In genomic region chr11:61262516-61262915, GRCm38 (mm10) we compare ENCODE assay signal across 25 mouse cellular contexts. TPM values are rescaled to one million over a fixed set of nuclear protein-coding genes. Genes with fewer than 3 reads are reported as not detected.
"Had no signal": no experiment of that assay in that cellular context is flagged by ENCODE, and none has a peak within 500 bp of the region (broad histone marks: within the 10 kb centered on the region; RNA-seq: fewer than 3 reads in every experiment).

No protein-coding gene starts in this region.

- H3K4me3 ChIP-seq: gastrocnemius, adult 2 months; heart, embryonic 10.5 days; heart, embryonic 12.5 days; hindbrain, embryonic 10.5 days; hindbrain, embryonic 12.5 days; intestine, embryonic 15.5 days; layer of hippocampus, adult 2 months; limb, embryonic 13.5 days; limb, embryonic 15.5 days; liver, embryonic 12.5 days had no signal

- H3K27me3 ChIP-seq: heart, embryonic 12.5 days; hindbrain, embryonic 12.5 days; intestine, embryonic 15.5 days; limb, embryonic 13.5 days; limb, embryonic 15.5 days; liver, embryonic 12.5 days had no signal

- DNase-seq: gastrocnemius, adult 2 months; gastrocnemius, postnatal 10 days; gastrocnemius, postnatal 25 days; heart, adult 18-20 months; heart, postnatal 10 days; heart, postnatal 4 days; kidney, adult 18-20 months; kidney, adult 8-10 months; kidney, postnatal 10 days; kidney, postnatal 25 days; kidney, postnatal 4 days; left cerebral cortex, postnatal 4 days had no signal

- H3K9me3 ChIP-seq: heart, embryonic 10.5 days; heart, embryonic 12.5 days; hindbrain, embryonic 10.5 days; hindbrain, embryonic 12.5 days; intestine, embryonic 15.5 days; limb, embryonic 13.5 days; limb, embryonic 15.5 days; liver, embryonic 12.5 days had no signal

- H3K9ac ChIP-seq: heart, embryonic 12.5 days; hindbrain, embryonic 12.5 days; hindbrain, embryonic 14.5 days; intestine, embryonic 15.5 days; limb, embryonic 13.5 days; limb, embryonic 15.5 days; liver, embryonic 12.5 days; liver, embryonic 14.5 days had no signal

- H3K27ac ChIP-seq: gastrocnemius, adult 2 months; heart, embryonic 10.5 days; hindbrain, embryonic 10.5 days; hindbrain, embryonic 12.5 days; hindbrain, embryonic 14.5 days; intestine, embryonic 15.5 days; layer of hippocampus, adult 2 months; limb, embryonic 13.5 days; limb, embryonic 15.5 days; liver, embryonic 12.5 days; liver, embryonic 14.5 days had no signal

- H3K4me1 ChIP-seq: limb, embryonic 15.5 days had no signal

RNA-seq across cellular contexts. Expression of gene Aldh3a1, which starts 55.2 kb away (rescaled TPM):
- total RNA-seq: granulocyte monocyte progenitor cell, adult 5-6 weeks; liver, adult 2 months had no signal
